Mouse (Mus musculus): ENCODE data around the gene Lrrc23. TPM values are rescaled to one million over a fixed set of nuclear protein-coding genes. Genes with fewer than 3 reads are reported as not detected.
A peak's percentile ranks its signal among the peaks of the same experiment; 100 is the strongest.

Lrrc23 gene
- polyA plus RNA-seq, 1 experiment from 2014 or later = 3.2 TPM

GRCm38 (mm10) chr6:124745490-124746295, 33.8 kb downstream of the Lrrc23 start:
- H3K27ac ChIP-seq (replicated peaks; ENCODE audit: low read depth, low read length) = peak overlapping the region; percentile 91
- peak overlapping the region; percentile 76 for H3K9ac ChIP-seq (replicated peaks; ENCODE audit: low read length)
- DNase-seq = peak; percentile 99
- H3K36me3 ChIP-seq (ENCODE audit: control insufficient read depth, insufficient read depth, low read length) = peaks cover 66% of the 10 kb centered on the region
- peaks cover 19% of the 10 kb centered on the region for H3K4me1 ChIP-seq (ENCODE audit: control insufficient read depth, insufficient read depth, low read length)
- ATAC-seq (ENCODE audit: low FRiP score, low TSS enrichment) = peak; percentile 86
- H3K4me2 ChIP-seq (ENCODE audit: low read length) = peak overlapping the region; percentile 93
- under 1% methylated on average over 85 of the region's 85 CpGs for WGBS
- H3K9me3 ChIP-seq (ENCODE audit: control insufficient read depth, low read length) = no peaks in the 10 kb centered on the region
- peak overlapping the region; percentile 41 for H3K4me3 ChIP-seq (replicated peaks; ENCODE audit: low read depth, low read length)
- H3K27me3 ChIP-seq (ENCODE audit: control insufficient read depth, insufficient read depth, low read length) = no peaks in the 10 kb centered on the region

DNA sequence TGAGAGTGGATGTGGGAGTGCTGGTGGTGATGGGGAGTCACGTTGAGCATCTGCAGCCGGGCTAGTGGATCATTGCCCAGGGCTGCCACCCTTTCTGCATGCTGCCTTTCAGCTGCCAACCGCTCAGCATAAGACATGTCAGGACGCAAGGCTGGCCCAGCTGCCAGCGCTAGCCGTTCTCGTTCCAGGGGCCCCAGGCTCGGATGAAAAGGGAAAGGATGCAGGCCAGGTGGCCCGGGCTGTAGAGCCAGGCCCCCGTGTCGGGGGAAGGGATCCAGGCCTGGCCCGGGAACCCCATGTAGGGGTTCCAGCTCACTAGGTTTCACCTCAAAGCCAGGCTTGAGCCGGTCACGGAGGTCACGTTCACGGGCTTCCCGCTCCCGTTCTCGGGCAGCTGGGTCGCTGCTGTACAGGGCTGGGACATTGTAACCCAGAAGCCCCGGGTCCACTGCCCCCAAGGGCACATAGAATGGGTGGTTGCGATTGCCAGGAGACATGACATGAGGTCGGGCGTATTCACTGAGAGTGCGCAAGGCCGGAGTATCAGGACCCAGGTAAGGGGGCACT, 34.7 kb downstream of the Lrrc23 start:
- DNase-seq = peak; percentile 9
- H3K9me3 ChIP-seq (ENCODE audit: control insufficient read depth, low read length) = no peaks in the 10 kb centered on the region
- no peak for ATAC-seq (ENCODE audit: low FRiP score, low TSS enrichment)
- no peaks in the 10 kb centered on the region for H3K27me3 ChIP-seq (ENCODE audit: control insufficient read depth, insufficient read depth, low read length)
- H3K4me3 ChIP-seq (replicated peaks; ENCODE audit: low read depth, low read length) = peak overlapping the region; percentile 41
- peak overlapping the region; percentile 91 for H3K27ac ChIP-seq (replicated peaks; ENCODE audit: low read depth, low read length)
- peak overlapping the region; percentile 31; the same call in 1 of the 2 replicates for H3K9ac ChIP-seq (replicated peaks; ENCODE audit: low read length)
- H3K4me2 ChIP-seq (ENCODE audit: low read length) = peak overlapping the region; percentile 93
- peaks cover 22% of the 10 kb centered on the region for H3K4me1 ChIP-seq (ENCODE audit: control insufficient read depth, insufficient read depth, low read length)
- H3K36me3 ChIP-seq (ENCODE audit: control insufficient read depth, insufficient read depth, low read length) = peaks cover 65% of the 10 kb centered on the region
- WGBS = 65% methylated on average over 26 of the region's 26 CpGs

- no peak overlapping the region for H3K4me2 ChIP-seq (ENCODE audit: low read length)
- no peak overlapping the region for H3K27ac ChIP-seq (replicated peaks; ENCODE audit: low read depth, low read length)
- WGBS = 93% methylated on average over 8 of the region's 8 CpGs
- H3K4me3 ChIP-seq (replicated peaks; ENCODE audit: low read depth, low read length) = no peak overlapping the region
- H3K9ac ChIP-seq (replicated peaks; ENCODE audit: low read length) = no peak overlapping the region
- ATAC-seq (ENCODE audit: low FRiP score, low TSS enrichment) (no peak), DNase-seq (no peak)
- H3K36me3 ChIP-seq (ENCODE audit: control insufficient read depth, insufficient read depth, low read length) = peaks cover 58% of the 10 kb centered on the region
- no peaks in the 10 kb centered on the region for H3K27me3 ChIP-seq (ENCODE audit: control insufficient read depth, insufficient read depth, low read length)
- H3K4me1 ChIP-seq (ENCODE audit: control insufficient read depth, insufficient read depth, low read length) = peaks cover 32% of the 10 kb centered on the region
- H3K9me3 ChIP-seq (ENCODE audit: control insufficient read depth, low read length) = no peaks in the 10 kb centered on the region
Observed at GRCm38 (mm10) chr6:124743647-124744046, 35.9 kb downstream of the Lrrc23 start.

- H3K27ac ChIP-seq (replicated peaks; ENCODE audit: low read depth, low read length) = no peak overlapping the region
- H3K4me1 ChIP-seq (ENCODE audit: control insufficient read depth, insufficient read depth, low read length) = peaks cover 36% of the 10 kb centered on the region
- WGBS = 92% methylated on average over 15 of the region's 15 CpGs
- H3K36me3 ChIP-seq (ENCODE audit: control insufficient read depth, insufficient read depth, low read length) = peaks cover 52% of the 10 kb centered on the region
- DNase-seq (no peak), ATAC-seq (ENCODE audit: low FRiP score, low TSS enrichment) (no peak)
- no peak overlapping the region for H3K4me2 ChIP-seq (ENCODE audit: low read length)
- no peaks in the 10 kb centered on the region for H3K27me3 ChIP-seq (ENCODE audit: control insufficient read depth, insufficient read depth, low read length)
- H3K9me3 ChIP-seq (ENCODE audit: control insufficient read depth, low read length) = no peaks in the 10 kb centered on the region
- H3K9ac ChIP-seq (replicated peaks; ENCODE audit: low read length) = no peak overlapping the region
- no peak overlapping the region for H3K4me3 ChIP-seq (replicated peaks; ENCODE audit: low read depth, low read length)
Observed at GRCm38 (mm10) chr6:124742839-124743514, 36.5 kb downstream of the Lrrc23 start.

DNA sequence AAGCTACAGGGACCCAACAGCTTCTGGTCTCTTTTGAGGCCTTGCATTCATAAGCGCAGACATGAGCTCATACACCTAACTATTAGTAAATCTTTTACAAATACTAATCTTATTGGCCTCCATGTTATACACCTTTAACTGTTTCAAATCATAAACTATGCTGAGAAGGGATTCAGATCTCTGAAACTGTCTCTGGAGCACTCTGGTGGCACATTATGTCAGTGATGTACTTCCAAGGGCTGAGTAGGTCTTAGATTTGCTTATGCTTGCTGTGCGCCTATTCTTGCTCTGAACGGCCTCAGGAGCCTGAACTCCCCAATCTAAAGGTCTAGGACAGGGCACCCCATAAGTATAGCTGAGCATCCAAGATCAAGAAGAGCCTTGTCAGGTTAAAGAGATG, 37.7 kb downstream of the Lrrc23 start:
- H3K4me2 ChIP-seq (ENCODE audit: low read length) = peak overlapping the region; percentile 77
- peak overlapping the region; percentile 70 for H3K4me3 ChIP-seq (replicated peaks; ENCODE audit: low read depth, low read length)
- H3K4me1 ChIP-seq (ENCODE audit: control insufficient read depth, insufficient read depth, low read length) = peaks cover 36% of the 10 kb centered on the region
- no peak for ATAC-seq (ENCODE audit: low FRiP score, low TSS enrichment)
- peaks cover 41% of the 10 kb centered on the region for H3K36me3 ChIP-seq (ENCODE audit: control insufficient read depth, insufficient read depth, low read length)
- no peaks in the 10 kb centered on the region for H3K9me3 ChIP-seq (ENCODE audit: control insufficient read depth, low read length)
- peak overlapping the region; percentile 99 for H3K27ac ChIP-seq (replicated peaks; ENCODE audit: low read depth, low read length)
- H3K9ac ChIP-seq (replicated peaks; ENCODE audit: low read length) = peak overlapping the region; percentile 94; the same call in 1 of the 2 replicates
- DNase-seq = no peak
- H3K27me3 ChIP-seq (ENCODE audit: control insufficient read depth, insufficient read depth, low read length) = no peaks in the 10 kb centered on the region
- 73% methylated on average over 3 of the region's 3 CpGs for WGBS

DNA sequence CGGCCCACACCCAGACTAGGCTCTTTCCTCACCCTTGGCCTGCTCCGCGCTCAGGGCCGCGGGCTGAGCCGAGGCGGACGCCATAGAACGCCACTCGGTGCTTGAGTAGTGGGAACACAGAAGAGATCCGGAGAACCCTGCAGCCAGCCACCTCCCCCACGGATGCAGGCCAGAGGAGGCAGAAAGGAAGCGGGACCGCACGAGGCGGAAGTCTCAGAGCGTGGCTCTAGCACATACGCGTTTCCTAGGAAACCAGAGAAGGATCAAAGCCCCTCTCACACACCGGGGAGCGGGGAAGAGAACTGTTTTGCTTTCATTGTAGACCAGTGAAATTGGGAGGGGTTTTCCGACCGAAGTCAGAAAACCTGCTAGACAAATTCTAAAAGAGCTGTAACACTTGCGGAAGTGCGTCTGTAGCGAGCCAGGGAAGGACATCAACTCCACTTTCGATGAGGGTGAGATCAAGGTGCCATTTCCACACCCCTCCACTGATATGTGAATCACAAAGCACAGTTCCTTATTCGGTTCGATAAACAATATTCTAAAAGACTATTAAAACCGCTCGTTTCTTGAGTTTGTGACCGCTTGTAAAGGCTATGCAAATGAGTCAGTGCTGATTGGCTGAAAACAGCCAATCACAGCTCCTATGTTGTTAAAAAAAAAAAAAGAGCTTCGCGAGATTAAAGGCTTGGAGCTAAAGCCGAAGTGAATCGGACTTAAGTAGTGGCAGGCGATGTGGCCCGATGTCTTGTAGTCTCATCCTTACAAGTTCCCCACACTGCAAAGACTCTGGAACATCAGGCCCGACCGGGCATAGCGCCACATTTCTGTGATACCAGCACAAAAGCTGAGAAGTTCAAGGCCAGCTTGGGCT, 38.4 kb downstream of the Lrrc23 start, which contains the start of gene Grcc10:
Gene Grcc10 (minus strand): TSS at position 487 of the 874 bp plus-strand sequence.
- ATAC-seq (ENCODE audit: low FRiP score, low TSS enrichment) (peak; percentile 81), DNase-seq (peak; percentile 95)
- H3K9ac ChIP-seq (replicated peaks; ENCODE audit: low read length) = peak within 1 kb of the TSS; percentile 94
- H3K4me3 ChIP-seq (replicated peaks; ENCODE audit: low read depth, low read length) = peak within 1 kb of the TSS; percentile 70
- H3K27me3 ChIP-seq (ENCODE audit: control insufficient read depth, insufficient read depth, low read length) = no peaks in the 10 kb centered on the region
- peaks cover 37% of the 10 kb centered on the region for H3K36me3 ChIP-seq (ENCODE audit: control insufficient read depth, insufficient read depth, low read length)
- peak within 1 kb of the TSS; percentile 99 for H3K27ac ChIP-seq (replicated peaks; ENCODE audit: low read depth, low read length)
- H3K4me2 ChIP-seq (ENCODE audit: low read length) = peak within 1 kb of the TSS; percentile 77
- WGBS = under 1% methylated on average over 41 of the region's 41 CpGs
- H3K4me1 ChIP-seq (ENCODE audit: control insufficient read depth, insufficient read depth, low read length) = peaks cover 30% of the 10 kb centered on the region
- no peaks in the 10 kb centered on the region for H3K9me3 ChIP-seq (ENCODE audit: control insufficient read depth, low read length)

GRCm38 (mm10) chr6:124740211-124740887, 39.2 kb downstream of the Lrrc23 start:
- Histone ChIP-seq H3K4me2 (ENCODE audit: low read length) (peak overlapping the region; percentile 77), H3K27me3 (ENCODE audit: control insufficient read depth, insufficient read depth, low read length) (no peaks in the 10 kb centered on the region), H3K36me3 (ENCODE audit: control insufficient read depth, insufficient read depth, low read length) (peaks cover 36% of the 10 kb centered on the region), H3K9me3 (ENCODE audit: control insufficient read depth, low read length) (no peaks in the 10 kb centered on the region), H3K27ac (replicated peaks; ENCODE audit: low read depth, low read length) (peak overlapping the region; percentile 99), H3K9ac (replicated peaks; ENCODE audit: low read length) (peak overlapping the region; percentile 94), H3K4me3 (replicated peaks; ENCODE audit: low read depth, low read length) (peak overlapping the region; percentile 70), H3K4me1 (ENCODE audit: control insufficient read depth, insufficient read depth, low read length) (peaks cover 28% of the 10 kb centered on the region)
- under 1% methylated on average over 29 of the region's 29 CpGs for WGBS
- peak; percentile 74 for DNase-seq
- ATAC-seq (ENCODE audit: low FRiP score, low TSS enrichment) = peak; percentile 25

Measured in midbrain, embryonic 14.5 days (tissue).